Mouse (Mus musculus) erythroblast, adult 5-6 weeks (primary cell): ENCODE data around the gene Mup4. TPM values are rescaled to one million over a fixed set of nuclear protein-coding genes. Genes with fewer than 3 reads are reported as not detected.
"Not testable (repeated sequence)": the region's sequence is repeated elsewhere in the genome, so short reads cannot be mapped to it uniquely, and the experiment has no call there.

Source experiments
- ATAC-seq: replicated peaks from 2 replicates; pipeline ENCODE4 v1.8.0; 2016; ENCODE audit warnings: moderate number of reproducible peaks, mild to moderate bottlenecking, moderate TSS enrichment, inconsistent platforms; ENCODE audit not compliant: poor library complexity, low FRiP score, severe bottlenecking
- total RNA-seq, 2 experiments: library from RNA; stranded (forward) in 1 of 2; stranded (reverse) in 1 of 2; fragments of 150-400 nt in 1 of 2; fragments of 200-764, 138-1000 nt in 1 of 2; gene quantifications; 2 replicates each; pipeline versions ENCODE4 v1.2.3 to v1.2.4; 2015 to 2017; ENCODE audit warnings: low replicate concordance in 2 of 2

Gene Mup4
- total RNA-seq (2015; ENCODE audit: low replicate concordance) (not detected in 2 replicates), total RNA-seq (2017; ENCODE audit: low replicate concordance) (not detected in 2 replicates)

GRCm38 (mm10) chr4:59960610-59961009 is at the start of gene Mup4:
Gene Mup4 (minus strand): TSS chr4:59960710.
- ATAC-seq, result no peak

GRCm38 (mm10) chr4:59997894-59998293 is 37.4 kb upstream of the Mup4 start:
- ATAC-seq, result not testable (repeated sequence)

- no peak for ATAC-seq
Measured at GRCm38 (mm10) chr4:59963405-59964344, 3.2 kb upstream of the Mup4 start, which contains the start of gene Mup6. Gene Mup6 (plus strand): TSS chr4:59964294.

- no peak for ATAC-seq
Measured at GRCm38 (mm10) chr4:59937543-59937942, 23.0 kb downstream of the Mup4 start.

GRCm38 (mm10) chr4:59932505-59933281 is 27.8 kb downstream of the Mup4 start:
- no peak for ATAC-seq

- no peak for ATAC-seq
Measured at GRCm38 (mm10) chr4:59928347-59928746, 32.2 kb downstream of the Mup4 start.

GRCm38 (mm10) chr4:59927666-59928065 is 32.8 kb downstream of the Mup4 start:
- no peak for ATAC-seq

GRCm38 (mm10) chr4:59925082-59925481 is 35.4 kb downstream of the Mup4 start:
- no peak for ATAC-seq

GRCm38 (mm10) chr4:59917966-59918365 is 42.5 kb downstream of the Mup4 start:
- no peak for ATAC-seq

- no peak for ATAC-seq
Measured at GRCm38 (mm10) chr4:59914608-59915403, 45.7 kb downstream of the Mup4 start, which contains the start of gene Slc46a2. Gene Slc46a2 (minus strand): TSS chr4:59915056.

GRCm38 (mm10) chr4:59908785-59909184 is 51.7 kb downstream of the Mup4 start:
- no peak for ATAC-seq

GRCm38 (mm10) chr4:59907657-59908230 is 52.8 kb downstream of the Mup4 start:
- no peak for ATAC-seq

GRCm38 (mm10) chr4:59907092-59907491 is 53.4 kb downstream of the Mup4 start:
- no peak for ATAC-seq

Other genes starting within 250 kb of the Mup4 start
- gene Inip, start 159.1 kb downstream of the Mup4 start, total RNA-seq (2015; ENCODE audit: low replicate concordance), result 4.2 and 11.1 TPM in 2 replicates
- gene Inip, start 159.1 kb downstream of the Mup4 start, total RNA-seq (2017; ENCODE audit: low replicate concordance), result 7.0 and 14.1 TPM in 2 replicates
- gene Snx30, start 154.9 kb downstream of the Mup4 start, total RNA-seq (2015; ENCODE audit: low replicate concordance), result 2.5 and 3.7 TPM in 2 replicates
- gene Snx30, start 154.9 kb downstream of the Mup4 start, total RNA-seq (2017; ENCODE audit: low replicate concordance), result 2.1 and 2.5 TPM in 2 replicates
- gene Slc46a2, start 45.7 kb downstream of the Mup4 start, total RNA-seq (2015; ENCODE audit: low replicate concordance), result not detected in 2 replicates
- gene Slc46a2, start 45.7 kb downstream of the Mup4 start, total RNA-seq (2017; ENCODE audit: low replicate concordance), result not detected in 2 replicates
- gene Mup6, start 3.6 kb upstream of the Mup4 start, total RNA-seq (2015; ENCODE audit: low replicate concordance), result not detected in 2 replicates
- not detected in 2 replicates for gene Mup6, start 3.6 kb upstream of the Mup4 start, total RNA-seq (2017; ENCODE audit: low replicate concordance)
- gene Mup7, start 109.8 kb upstream of the Mup4 start, total RNA-seq (2015; ENCODE audit: low replicate concordance), result not detected in 2 replicates
- 0.34 TPM in 1 of 2 replicates, not detected in the other for gene Mup7, start 109.8 kb upstream of the Mup4 start, total RNA-seq (2017; ENCODE audit: low replicate concordance)
- not detected in 2 replicates for gene Mup2, start 193.6 kb upstream of the Mup4 start, total RNA-seq (2015; ENCODE audit: low replicate concordance)
- gene Mup2, start 193.6 kb upstream of the Mup4 start, total RNA-seq (2017; ENCODE audit: low replicate concordance), result not detected in 2 replicates